Comparison of ENCODE assay signal across 25 mouse cellular contexts in genomic region chr10:117603130-117603833, GRCm38 (mm10).
"Had no signal": no experiment of that assay in that cellular context is flagged by ENCODE, and none has a peak within 500 bp of the region (broad histone marks: within the 10 kb centered on the region; RNA-seq: fewer than 3 reads in every experiment).

No protein-coding gene starts in this region.

- H3K36me3 ChIP-seq: heart, embryonic 10.5 days; heart, embryonic 12.5 days; hindbrain, embryonic 10.5 days; hindbrain, embryonic 12.5 days; intestine, embryonic 15.5 days; limb, embryonic 13.5 days; limb, embryonic 15.5 days; liver, embryonic 12.5 days had no signal

- H3K4me1 ChIP-seq: heart, embryonic 12.5 days; hindbrain, embryonic 10.5 days; hindbrain, embryonic 12.5 days; intestine, embryonic 15.5 days; limb, embryonic 15.5 days; liver, embryonic 12.5 days had no signal

- H3K4me2 ChIP-seq: heart, embryonic 12.5 days; hindbrain, embryonic 12.5 days; hindbrain, embryonic 14.5 days; intestine, embryonic 15.5 days; limb, embryonic 13.5 days; limb, embryonic 15.5 days; liver, embryonic 12.5 days had no signal

- H3K27ac ChIP-seq: heart, adult 2 months; heart, embryonic 10.5 days; hindbrain, embryonic 10.5 days; hindbrain, embryonic 12.5 days; hindbrain, embryonic 14.5 days; intestine, embryonic 15.5 days; limb, embryonic 13.5 days; limb, embryonic 15.5 days; liver, embryonic 12.5 days; liver, embryonic 14.5 days had no signal

- DNase-seq: gastrocnemius, postnatal 14 days; gastrocnemius, postnatal 36 days; heart, adult 11 months; heart, adult 2 months; heart, postnatal 10 days; heart, postnatal 4 days; kidney, adult 18-20 months; kidney, adult 8-10 months; kidney, postnatal 10 days; kidney, postnatal 25 days; kidney, postnatal 4 days; layer of hippocampus, adult 9-11 months had no signal

- H3K9me3 ChIP-seq: heart, embryonic 10.5 days; hindbrain, embryonic 10.5 days; hindbrain, embryonic 12.5 days; intestine, embryonic 15.5 days; limb, embryonic 13.5 days; limb, embryonic 15.5 days; liver, embryonic 12.5 days had no signal

- H3K27me3 ChIP-seq: heart, embryonic 12.5 days; hindbrain, embryonic 12.5 days; intestine, embryonic 15.5 days; limb, embryonic 13.5 days; limb, embryonic 15.5 days; liver, embryonic 12.5 days had no signal

- H3K4me3 ChIP-seq: heart, adult 2 months; heart, embryonic 10.5 days; heart, embryonic 12.5 days; hindbrain, embryonic 10.5 days; hindbrain, embryonic 12.5 days; intestine, embryonic 15.5 days; limb, embryonic 13.5 days; limb, embryonic 15.5 days; liver, embryonic 12.5 days had no signal

- H3K9ac ChIP-seq: heart, embryonic 12.5 days; hindbrain, embryonic 12.5 days; hindbrain, embryonic 14.5 days; intestine, embryonic 15.5 days; limb, embryonic 13.5 days; limb, embryonic 15.5 days; liver, embryonic 12.5 days; liver, embryonic 14.5 days had no signal

- ATAC-seq: hindbrain, embryonic 16.5 days; inflammation-experienced regulatory T-cells, adult 6 months; intestine, embryonic 15.5 days; intestine, postnatal 0 days; liver, embryonic 12.5 days had no signal
